Mouse (Mus musculus) ES-E14 (cell line): Measurements from ENCODE around the gene Slc5a5. TPM values are rescaled to one million over a fixed set of nuclear protein-coding genes. Genes with fewer than 3 reads are reported as not detected.

Experiments used
- DNase-seq: peaks from one replicate; pipeline ENCODE4 v3.0.0-alpha.2; 2013; ENCODE audit warnings: low read depth, low spot score
- H3K27ac ChIP-seq: 2 replicates; pipeline ENCODE4 v1.5.1; 2012; ENCODE audit warnings: low read depth, mild to moderate bottlenecking, low read length, moderate library complexity, mixed read lengths; ENCODE audit not compliant: poor library complexity, insufficient read depth, severe bottlenecking
- H3K36me3 ChIP-seq: 2 replicates; pipeline ENCODE4 v1.6.1; 2012; ENCODE audit warnings: mild to moderate bottlenecking, low read length, moderate library complexity, mixed read lengths; ENCODE audit not compliant: control insufficient read depth, poor library complexity, insufficient read depth, severe bottlenecking
- H3K4me1 ChIP-seq, 2 experiments: fragments of 150-350 bp in 1 of 2; sonication (generic) in 1 of 2; 2 replicates each; pipeline ENCODE4 v1.6.1; 2012; ENCODE audit warnings: low read length in 2 of 2, mild to moderate bottlenecking in 1 of 2, mixed read lengths in 1 of 2; ENCODE audit not compliant: control insufficient read depth in 2 of 2, insufficient read depth in 2 of 2, poor library complexity in 1 of 2
- H3K4me3 ChIP-seq, 2 experiments: fragments of 150-350 bp in 1 of 2; sonication (generic) in 1 of 2; 2 replicates each; pipeline ENCODE4 v1.5.1; 2012; ENCODE audit warnings: low read length in 2 of 2, low read depth in 1 of 2, mild to moderate bottlenecking in 1 of 2, mixed read lengths in 1 of 2; ENCODE audit not compliant: insufficient read depth in 1 of 2, poor library complexity in 1 of 2, severe bottlenecking in 1 of 2
- H3K9ac ChIP-seq: 2 replicates; pipeline ENCODE4 v1.6.1; 2012; ENCODE audit warnings: low read depth, mild to moderate bottlenecking, low read length, mixed read lengths; ENCODE audit not compliant: poor library complexity, insufficient read depth, severe bottlenecking
- H3K9me3 ChIP-seq: fragments of 150-350 bp; sonication (generic); 2 replicates; pipeline ENCODE4 v1.6.1; 2012; ENCODE audit warnings: low read depth, mild to moderate bottlenecking, low read length; ENCODE audit not compliant: control insufficient read depth, insufficient read depth
- CHD2 ChIP-seq: IDR thresholded peaks from 2 replicates; pipeline ENCODE4 v1.6.1; 2014; ENCODE audit warnings: mild to moderate bottlenecking, low read depth, low read length, inconsistent platforms
- HCFC1 ChIP-seq: IDR thresholded peaks from 2 replicates; pipeline ENCODE4 v1.6.1; 2012; ENCODE audit warnings: low read length, inconsistent platforms, borderline replicate concordance; ENCODE audit not compliant: insufficient read depth
- MAFK ChIP-seq: IDR thresholded peaks from 2 replicates; pipeline ENCODE4 v1.6.1; 2014; ENCODE audit warnings: mild to moderate bottlenecking, low read depth, low read length, inconsistent platforms; ENCODE audit not compliant: insufficient read depth
- ZC3H11A ChIP-seq: IDR thresholded peaks from 2 replicates; pipeline ENCODE4 v1.6.1; 2012; ENCODE audit warnings: low read depth, mild to moderate bottlenecking, inconsistent platforms, low read length, borderline replicate concordance
- ZNF384 ChIP-seq: IDR thresholded peaks from 2 replicates; pipeline ENCODE4 v1.6.1; 2012; ENCODE audit warnings: low read depth, low read length, inconsistent platforms
- in situ Hi-C, 2 experiments: fragments of 600-800 bp; cut with MboI; formaldehyde crosslinking; loops; one replicate each; pipeline ENCODE4 v1.15.1; 2025; ENCODE audit warnings: low sequenced_read_pairs in 2 of 2, inconsistent platforms in 1 of 2; ENCODE audit not compliant: unreplicated experiment in 2 of 2
- total RNA-seq: library from RNA; depleted of rRNA; stranded (reverse); fragments of 300-350 nt; gene quantifications from 2 replicates; pipeline ENCODE4 v1.2.3, GENCODE M21; 2012

Slc5a5 gene
- total RNA-seq, 1 experiment: 3.4 TPM

GRCm38 (mm10) chr8:70866566-70866965 lies 26.0 kb downstream of the Slc5a5 start:
- in situ Hi-C loops: no loop called here
- peaks cover 2 to 37% of the 10 kb centered on the region in 2 experiments for H3K4me1 ChIP-seq
- H3K9me3 ChIP-seq: no peaks in the 10 kb centered on the region
- H3K27ac ChIP-seq: no peak overlapping the region; the same call in 1 of the 2 replicates
- H3K4me3 ChIP-seq: no peak overlapping the region
- H3K9ac ChIP-seq: no peak overlapping the region
- no peak for DNase-seq
- H3K36me3 ChIP-seq: peaks cover 7% of the 10 kb centered on the region; the same call in 1 of the 2 replicates
- TF ChIP-seq ZC3H11A (no peak), MAFK (no peak), CHD2 (no peak), HCFC1 (no peak), ZNF384 (no peak)

DNA sequence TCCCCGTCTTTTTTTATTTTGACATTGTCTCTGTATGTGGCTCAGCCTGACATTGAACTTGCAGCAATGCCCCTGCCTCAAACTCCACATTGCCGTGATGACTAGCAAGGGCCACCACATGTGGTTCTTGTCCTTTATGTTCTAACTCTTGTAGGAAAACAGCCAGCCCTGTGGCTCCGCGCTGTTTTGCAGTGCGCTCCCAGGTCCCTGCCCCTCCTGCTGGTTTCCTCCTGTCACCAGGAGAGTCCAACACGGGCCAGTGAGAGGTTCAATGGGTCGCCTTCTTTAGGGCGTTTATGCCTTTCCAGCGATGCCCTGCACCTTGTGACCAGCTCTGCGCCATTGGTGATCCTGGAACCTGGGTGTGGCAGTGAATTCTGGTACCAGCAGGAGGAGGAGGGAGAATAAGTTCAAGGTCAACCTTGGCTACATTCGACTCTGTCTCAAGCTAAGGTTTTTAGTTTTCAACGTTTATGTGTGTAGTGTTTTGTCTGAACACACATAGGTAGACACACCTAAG lies 26.5 kb downstream of the Slc5a5 start:
- peak overlapping the region; percentile 46; the same call in 1 of the 2 replicates for H3K9ac ChIP-seq
- no peak for TF ChIP-seq ZNF384
- no peak for TF ChIP-seq HCFC1
- in situ Hi-C loops: no loop called here

DNA sequence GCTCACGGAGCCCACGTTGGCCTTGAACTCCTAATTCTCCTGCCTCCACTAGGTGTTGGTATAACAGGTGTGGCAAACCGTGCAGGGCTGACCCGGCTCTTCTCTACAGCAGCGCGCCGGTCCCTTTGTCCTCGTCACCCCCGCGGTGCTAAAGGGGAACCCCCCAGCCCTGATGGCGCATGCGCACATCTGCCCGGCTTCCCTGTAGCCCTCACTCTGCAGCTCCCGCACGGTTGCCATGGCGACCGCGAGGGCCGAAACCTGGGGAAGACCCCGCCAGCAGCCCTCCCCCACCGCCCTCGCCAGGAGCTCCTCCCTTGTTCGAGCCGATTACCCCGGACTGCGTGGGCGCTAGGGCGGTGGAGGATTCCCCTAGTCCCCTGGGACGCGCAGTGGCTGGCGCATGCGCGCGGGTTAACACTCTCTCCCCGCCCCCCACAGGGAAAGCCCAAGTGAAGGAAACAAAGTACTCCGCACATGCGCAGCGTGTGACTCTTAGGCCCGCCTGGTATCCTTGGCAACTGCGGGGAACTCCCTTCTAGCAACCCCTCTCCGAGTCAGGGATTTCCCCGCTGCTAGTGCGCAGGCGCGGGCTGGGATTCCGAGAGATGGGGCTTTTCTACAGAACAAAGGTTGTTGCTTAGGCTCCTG lies 27.1 kb downstream of the Slc5a5 start:
- H3K4me1 ChIP-seq: peaks cover 2 to 37% of the 10 kb centered on the region in 2 experiments
- H3K36me3 ChIP-seq: peaks cover 7% of the 10 kb centered on the region; the same call in 1 of the 2 replicates
- TF ChIP-seq ZC3H11A: no peak
- peak; percentile 64 for TF ChIP-seq ZNF384
- in situ Hi-C loops: no loop called here
- peak overlapping the region; percentile 74 for H3K9ac ChIP-seq
- peak overlapping the region; percentile 55 to 71 for H3K4me3 ChIP-seq
- peak overlapping the region; percentile 54 for H3K27ac ChIP-seq
- no peaks in the 10 kb centered on the region for H3K9me3 ChIP-seq
- DNase-seq: peak; percentile 100

More for the DNA sequence above, 26.5 kb downstream of the Slc5a5 start:
- H3K27ac ChIP-seq: peak overlapping the region; percentile 16; the same call in 1 of the 2 replicates
- peak overlapping the region; percentile 36 to 37; a peak in 3 of 4 replicates for H3K4me3 ChIP-seq
- DNase-seq: no peak
- H3K4me1 ChIP-seq: peaks cover 2 to 38% of the 10 kb centered on the region in 2 experiments
- H3K36me3 ChIP-seq: peaks cover 7% of the 10 kb centered on the region; the same call in 1 of the 2 replicates
- H3K9me3 ChIP-seq: no peaks in the 10 kb centered on the region

GRCm38 (mm10) chr8:70864712-70865221 lies 27.8 kb downstream of the Slc5a5 start:
- peaks cover 7% of the 10 kb centered on the region; the same call in 1 of the 2 replicates for H3K36me3 ChIP-seq
- no peak overlapping the region for H3K27ac ChIP-seq
- peak overlapping the region; percentile 55 to 71 for H3K4me3 ChIP-seq
- H3K9me3 ChIP-seq: no peaks in the 10 kb centered on the region
- in situ Hi-C loops: no loop called here
- peak overlapping the region; percentile 2 for H3K9ac ChIP-seq
- DNase-seq: no peak
- peaks cover 2 to 35% of the 10 kb centered on the region in 2 experiments for H3K4me1 ChIP-seq
- no peak for TF ChIP-seq ZNF384
- TF ChIP-seq ZC3H11A: no peak
- TF ChIP-seq MAFK: no peak
- no peak for TF ChIP-seq HCFC1
- no peak for TF ChIP-seq CHD2
